In genomic region chr11:58847636-58848035, GRCm38 (mm10) we compare ENCODE assay signal across 8 mouse cellular contexts. TPM values are rescaled to one million over a fixed set of nuclear protein-coding genes. Genes with fewer than 3 reads are reported as not detected.
A peak's percentile ranks its signal among the peaks of the same experiment; 100 is the strongest.
DNase-seq lines count a peak whose midpoint lies in the region; ATAC-seq lines count a peak whose summit lies in the region.

No protein-coding gene starts in this region.

- H3K4me1 ChIP-seq in liver, embryonic 13.5 days (replicated peaks): peaks cover 12% of the 10 kb centered on the region

- 23% methylated on average over 9 of the region's 9 CpGs for WGBS in liver, embryonic 13.5 days (ENCODE audit: insufficient replicate concordance)

- H3K27me3 ChIP-seq in liver, embryonic 13.5 days: no peaks in the 10 kb centered on the region

- H3K36me3 ChIP-seq in liver, embryonic 13.5 days: peaks cover 21% of the 10 kb centered on the region

- peak overlapping the region; percentile 88 for H3K4me2 ChIP-seq in liver, embryonic 13.5 days

- H3K27ac ChIP-seq in liver, embryonic 13.5 days: peak overlapping the region; percentile 75

- ATAC-seq in frontal cortex, adult (ENCODE audit: low TSS enrichment): peak; percentile 27; the same call in 1 of the 2 replicates
- ATAC-seq in liver, embryonic 13.5 days (ENCODE audit: low read depth): 0 out of 2 replicates have a peak, but pooled peaks have one; percentile 11
- no peak for ATAC-seq in activated CD4-positive, CD25-positive, alpha-beta regulatory T cell, adult 4 months
- no peak for ATAC-seq in megakaryocyte progenitor cell, adult 5-6 weeks (replicated peaks; ENCODE audit: poor library complexity)

- H3K4me3 ChIP-seq in liver, embryonic 13.5 days (replicated peaks): peak overlapping the region; percentile 77

- peak overlapping the region; percentile 85 for H3K9ac ChIP-seq in liver, embryonic 13.5 days

- H3K9me3 ChIP-seq in liver, embryonic 13.5 days (replicated peaks): no peaks in the 10 kb centered on the region

- no peak for DNase-seq in frontal cortex, postnatal 25 days (ENCODE audit: low spot score in 2 of 2)
- peak; percentile 68 for DNase-seq in thymus, postnatal 0 days (ENCODE audit: low spot score)
- DNase-seq in thymus, postnatal 4 days: no peak
- no peak for DNase-seq in liver, embryonic 13.5 days
- DNase-seq in right cerebral cortex, postnatal 36 days (ENCODE audit: low spot score in 2 of 2): no peak

RNA-seq across cellular contexts. Expression of gene Gm12258, which starts 0.7 kb away (rescaled TPM):
- polyA plus RNA-seq in thymus, postnatal 0 days (2015; fragmentation: Nextera tagmentation; extraction: Ambion mirVana): 19.2 and 20.6 TPM in 2 replicates
- 1.3 and 2.2 TPM in 2 replicates for polyA plus RNA-seq in liver, embryonic 13.5 days (2015; fragmentation: Nextera tagmentation; extraction: Ambion mirVana)
- 10 to 100 TPM in 1 of 2 experiments, 1 to 10 TPM in 1; 9.8 to 10.5 TPM for polyA plus RNA-seq in activated CD4-positive, CD25-positive, alpha-beta regulatory T cell, adult 4 months (2017; shearing (Covaris generic))
- 0.90 and 1.1 TPM in 2 replicates for total RNA-seq in megakaryocyte progenitor cell, adult 5-6 weeks (2015)
- total RNA-seq in megakaryocyte progenitor cell, adult 5-6 weeks (2017): 2.0 and 3.0 TPM in 2 replicates

RNA-seq across cellular contexts. Expression of gene Olfr311, which starts 8.6 kb away (rescaled TPM):
- polyA plus RNA-seq in thymus, postnatal 0 days (2015; fragmentation: Nextera tagmentation; extraction: Ambion mirVana): not detected in 2 replicates
- not detected in 2 replicates for polyA plus RNA-seq in liver, embryonic 13.5 days (2015; fragmentation: Nextera tagmentation; extraction: Ambion mirVana)
- under 1 TPM in 1 of 2 experiments, not detected in 1; 0.28 TPM for polyA plus RNA-seq in activated CD4-positive, CD25-positive, alpha-beta regulatory T cell, adult 4 months (2017; shearing (Covaris generic))
- total RNA-seq in megakaryocyte progenitor cell, adult 5-6 weeks (2015): not detected in 2 replicates
- total RNA-seq in megakaryocyte progenitor cell, adult 5-6 weeks (2017): not detected in 2 replicates

RNA-seq across cellular contexts. Expression of gene Olfr312, which starts 18.6 kb away (rescaled TPM):
- polyA plus RNA-seq in thymus, postnatal 0 days (2015; fragmentation: Nextera tagmentation; extraction: Ambion mirVana): 0.03 TPM in 1 of 2 replicates, not detected in the other
- polyA plus RNA-seq in liver, embryonic 13.5 days (2015; fragmentation: Nextera tagmentation; extraction: Ambion mirVana): not detected in 2 replicates
- under 1 TPM in 1 of 2 experiments, not detected in 1; 0.20 TPM for polyA plus RNA-seq in activated CD4-positive, CD25-positive, alpha-beta regulatory T cell, adult 4 months (2017; shearing (Covaris generic))
- not detected in 2 replicates for total RNA-seq in megakaryocyte progenitor cell, adult 5-6 weeks (2015)
- total RNA-seq in megakaryocyte progenitor cell, adult 5-6 weeks (2017): not detected in 2 replicates

RNA-seq across cellular contexts. Expression of gene 2810021J22Rik, which starts 19.4 kb away (rescaled TPM):
- 7.7 and 9.0 TPM in 2 replicates for polyA plus RNA-seq in thymus, postnatal 0 days (2015; fragmentation: Nextera tagmentation; extraction: Ambion mirVana)
- 2.3 and 3.0 TPM in 2 replicates for polyA plus RNA-seq in liver, embryonic 13.5 days (2015; fragmentation: Nextera tagmentation; extraction: Ambion mirVana)
- polyA plus RNA-seq in activated CD4-positive, CD25-positive, alpha-beta regulatory T cell, adult 4 months (2017; shearing (Covaris generic)): 1 to 10 TPM; 6.4 to 9.2 TPM
- 1.9 and 3.7 TPM in 2 replicates for total RNA-seq in megakaryocyte progenitor cell, adult 5-6 weeks (2015)
- 2.9 and 5.0 TPM in 2 replicates for total RNA-seq in megakaryocyte progenitor cell, adult 5-6 weeks (2017)

RNA-seq across cellular contexts. Expression of gene Olfr313, which starts 32.8 kb away (rescaled TPM):
- polyA plus RNA-seq in thymus, postnatal 0 days (2015; fragmentation: Nextera tagmentation; extraction: Ambion mirVana): 0.06 and 0.08 TPM in 2 replicates
- not detected in 2 replicates for polyA plus RNA-seq in liver, embryonic 13.5 days (2015; fragmentation: Nextera tagmentation; extraction: Ambion mirVana)
- not detected for polyA plus RNA-seq in activated CD4-positive, CD25-positive, alpha-beta regulatory T cell, adult 4 months (2017; shearing (Covaris generic))
- total RNA-seq in megakaryocyte progenitor cell, adult 5-6 weeks (2015): not detected in 2 replicates
- not detected in 2 replicates for total RNA-seq in megakaryocyte progenitor cell, adult 5-6 weeks (2017)

Comparison
In these comparisons a context has a peak if more than half of its experiments do, and no peak if none do; other contexts are left out.
1. ATAC-seq: peak in frontal cortex, adult (single experiment) and liver, embryonic 13.5 days (single experiment); none in activated CD4-positive, CD25-positive, alpha-beta regulatory T cell, adult 4 months (single experiment) and megakaryocyte progenitor cell, adult 5-6 weeks (single experiment).